Mouse (Mus musculus) gastrocnemius, adult 18-20 months (tissue): ENCODE results near the gene Hibch. TPM values are rescaled to one million over a fixed set of nuclear protein-coding genes. Genes with fewer than 3 reads are reported as not detected.
"Not testable (repeated sequence)": the region's sequence is repeated elsewhere in the genome, so short reads cannot be mapped to it uniquely, and the experiment has no call there.

ENCODE experiments used
- DNase-seq: peaks from one replicate; pipeline ENCODE4 v3.0.0; 2021; ENCODE audit warnings: low spot score
- total RNA-seq, 2 experiments: library from RNA; stranded (reverse); gene quantifications; 2 replicates each; pipeline ENCODE4 v1.2.3; 2021

Hibch gene
- total RNA-seq, 2 experiments from 2014 or later: 34.1 to 38.4 TPM

DNA sequence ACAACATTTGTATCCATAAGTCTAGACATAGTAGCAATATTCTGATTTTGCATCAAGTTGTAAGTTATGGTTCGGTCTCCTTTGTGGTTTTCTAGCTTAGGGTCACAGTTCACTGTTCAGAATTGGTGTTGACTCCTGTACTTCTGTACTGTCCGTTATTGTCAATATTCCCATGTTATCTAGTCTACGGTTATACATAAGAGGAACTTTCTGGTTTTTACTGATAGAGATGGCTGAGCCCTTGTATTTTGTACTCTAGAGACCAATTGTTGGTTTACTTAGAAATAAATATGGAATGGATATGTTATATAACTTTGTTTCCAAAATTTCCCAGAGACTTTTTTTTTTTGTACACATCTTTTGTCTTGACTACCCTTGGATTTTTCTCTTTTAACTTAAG, 21.3 kb downstream of the Hibch start:
- DNase-seq: no peak

DNA sequence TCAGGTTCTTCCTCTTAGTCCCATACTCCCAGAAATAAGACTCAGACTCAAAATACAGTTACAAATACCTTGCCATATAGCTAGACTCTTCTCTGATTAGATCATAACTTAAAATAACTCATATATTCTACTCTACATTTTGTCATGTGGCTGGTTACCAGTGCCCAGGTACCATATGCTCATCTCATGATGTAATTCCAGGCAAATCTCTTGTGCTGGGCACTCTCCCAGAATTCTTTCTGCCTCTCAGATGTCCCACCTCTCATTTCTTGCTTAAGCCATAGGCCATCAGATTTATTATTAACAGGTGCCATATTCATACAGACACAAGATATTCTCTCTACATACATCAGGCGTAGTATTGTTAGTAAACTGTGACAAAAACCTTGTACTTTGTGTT, 23.1 kb downstream of the Hibch start:
- DNase-seq: no peak

DNA sequence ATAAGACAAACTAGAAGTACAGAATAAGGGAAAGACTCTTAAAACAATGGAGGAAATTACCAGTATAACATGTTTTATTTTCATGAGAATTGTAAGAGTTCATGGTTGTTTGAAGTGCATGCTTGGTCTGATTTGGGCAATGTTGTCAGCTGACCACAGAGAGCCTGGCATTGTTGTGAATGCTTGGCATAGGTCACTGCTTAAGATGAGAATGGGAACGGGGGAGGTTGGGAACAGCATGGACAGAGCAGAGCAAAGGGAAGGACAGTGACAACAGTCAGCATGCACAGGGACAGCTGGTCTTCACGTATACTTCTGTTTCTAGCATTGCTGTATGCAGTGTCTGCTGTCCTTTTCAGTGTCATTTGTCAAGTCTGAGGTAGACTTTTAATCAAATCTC, 39.5 kb downstream of the Hibch start:
- no peak for DNase-seq

DNA sequence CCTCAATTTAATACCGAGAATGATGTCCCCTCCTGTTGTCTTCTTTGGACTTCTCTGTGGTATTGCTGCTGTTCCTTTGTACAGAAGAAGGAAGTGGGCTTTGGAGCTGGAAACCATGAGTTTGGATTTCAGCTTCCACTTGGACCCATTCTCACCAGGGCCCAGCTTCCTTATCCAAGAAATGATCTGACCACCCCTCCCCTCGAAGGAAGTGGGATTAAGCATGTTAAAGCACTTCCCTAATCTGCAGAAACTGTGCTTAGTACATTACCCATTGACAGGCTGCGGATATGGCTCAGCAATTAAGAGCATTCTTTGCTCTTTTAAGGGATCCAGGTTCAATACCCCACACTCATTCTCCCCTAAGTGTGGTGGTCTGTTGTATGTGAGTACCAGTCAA, 65.1 kb downstream of the Hibch start:
- no peak for DNase-seq

DNA sequence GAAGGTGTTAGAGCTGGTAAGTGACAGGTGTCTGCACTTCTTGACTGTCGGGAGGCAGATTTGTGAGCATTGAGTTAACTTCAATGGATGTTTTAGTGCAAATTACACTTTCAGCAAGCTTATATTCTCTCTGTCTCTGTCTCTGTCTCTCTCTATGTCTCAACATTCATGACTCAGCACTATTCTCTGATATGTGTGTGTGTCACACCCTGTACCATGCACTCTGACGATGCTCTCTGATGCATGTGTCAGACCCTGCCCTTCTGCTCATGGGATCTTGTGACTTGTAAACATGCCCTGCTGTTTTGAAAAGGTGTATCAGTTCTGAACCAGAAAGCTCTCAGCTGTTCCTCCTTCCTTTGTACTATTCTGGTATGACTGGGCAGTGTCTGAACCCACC, 71.9 kb downstream of the Hibch start:
- no peak for DNase-seq

DNA sequence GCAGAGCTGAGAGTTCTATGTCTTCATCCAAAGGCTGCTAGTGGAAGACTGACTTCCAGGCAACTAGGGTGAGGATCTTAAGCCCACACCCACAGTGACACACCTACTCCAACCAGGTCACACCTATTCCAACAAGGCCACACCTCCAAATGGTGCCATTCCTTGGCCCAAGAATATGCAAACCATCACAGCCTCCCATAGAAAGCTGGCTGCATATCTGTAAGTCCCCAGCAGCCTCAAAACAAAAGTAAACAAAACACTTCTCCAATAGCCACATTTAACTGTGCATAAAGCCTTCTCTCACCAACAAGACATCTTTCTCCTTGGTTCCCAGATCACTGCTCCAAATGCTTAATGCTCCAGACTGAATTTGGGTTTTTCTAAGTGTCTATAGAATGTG, 74.2 kb downstream of the Hibch start:
- not testable (repeated sequence) for DNase-seq

DNA sequence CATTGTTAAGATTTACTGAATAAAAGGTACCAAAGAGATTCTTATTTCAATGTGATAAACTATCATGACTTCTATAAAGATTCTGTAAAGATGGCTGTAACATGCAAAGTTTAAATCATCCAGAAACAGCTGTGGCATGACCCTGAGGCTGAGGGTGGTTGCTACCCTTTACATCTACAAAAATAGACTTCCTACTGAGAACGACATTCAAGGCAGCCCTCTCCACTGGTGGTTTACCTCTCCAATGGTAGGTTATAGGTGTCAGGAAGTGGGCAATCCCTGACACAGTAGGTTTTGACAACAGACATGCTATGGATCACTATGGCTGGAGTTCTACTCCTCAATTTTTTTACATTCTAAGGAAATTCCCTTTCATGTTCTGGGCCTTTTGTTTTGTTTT, 79.8 kb downstream of the Hibch start:
- not testable (repeated sequence) for DNase-seq

DNA sequence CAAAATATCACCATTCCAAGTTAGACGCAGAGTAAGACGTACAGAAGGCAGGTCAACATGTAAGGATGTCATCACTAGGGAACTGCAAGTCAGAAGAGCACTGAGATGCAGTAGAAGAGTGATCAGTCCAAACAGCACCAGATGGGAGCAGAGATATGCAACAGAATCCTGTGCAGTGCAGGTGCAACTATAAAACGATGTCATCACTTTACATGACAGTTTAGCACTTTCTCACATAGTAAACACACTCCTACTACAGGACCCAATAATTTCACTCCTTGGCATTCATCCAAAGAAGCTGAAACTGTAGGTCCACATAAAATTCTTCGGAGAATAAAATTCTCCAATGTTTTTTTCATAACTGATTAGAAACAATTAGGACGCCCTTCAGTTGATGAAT, 89.8 kb downstream of the Hibch start:
- no peak for DNase-seq

DNA sequence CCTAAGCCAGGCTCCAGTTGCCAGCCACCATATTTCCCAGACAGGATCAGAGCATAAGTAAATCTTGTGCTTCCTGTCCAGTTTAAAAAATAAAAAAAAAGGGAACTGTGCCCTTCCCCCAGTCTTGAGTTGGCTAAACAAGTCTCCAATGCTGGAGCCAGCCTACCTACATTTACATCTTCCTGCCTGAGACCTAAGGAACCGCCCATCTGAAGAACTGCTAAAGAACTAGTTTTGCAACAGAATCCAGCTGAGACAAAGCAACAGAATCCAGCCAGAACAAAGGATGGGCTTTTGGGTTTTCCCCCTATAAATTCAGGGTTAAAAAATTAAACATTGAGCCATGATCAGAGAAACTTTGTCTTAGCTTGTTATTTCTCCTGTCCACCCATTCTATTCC, 94.3 kb downstream of the Hibch start:
- no peak for DNase-seq

DNA sequence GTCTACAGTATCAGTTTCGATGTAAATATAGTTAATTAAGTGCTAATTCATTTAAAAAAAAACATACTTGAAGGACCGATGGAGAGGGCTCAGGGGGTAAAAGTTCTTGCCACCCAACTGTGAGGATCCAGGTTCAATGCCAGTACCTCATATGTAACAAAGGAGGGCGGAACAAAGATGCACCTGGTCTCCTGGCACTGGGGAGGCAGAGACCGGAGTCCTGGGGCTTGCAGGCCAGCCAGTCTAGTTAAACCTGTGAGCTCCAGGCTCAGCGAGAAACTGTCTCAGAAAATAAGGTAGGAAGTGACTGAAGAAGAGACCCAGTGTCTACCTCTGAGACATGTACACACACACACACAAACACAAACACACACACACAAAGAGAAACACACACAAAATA, 103.2 kb downstream of the Hibch start:
- DNase-seq: no peak

DNA sequence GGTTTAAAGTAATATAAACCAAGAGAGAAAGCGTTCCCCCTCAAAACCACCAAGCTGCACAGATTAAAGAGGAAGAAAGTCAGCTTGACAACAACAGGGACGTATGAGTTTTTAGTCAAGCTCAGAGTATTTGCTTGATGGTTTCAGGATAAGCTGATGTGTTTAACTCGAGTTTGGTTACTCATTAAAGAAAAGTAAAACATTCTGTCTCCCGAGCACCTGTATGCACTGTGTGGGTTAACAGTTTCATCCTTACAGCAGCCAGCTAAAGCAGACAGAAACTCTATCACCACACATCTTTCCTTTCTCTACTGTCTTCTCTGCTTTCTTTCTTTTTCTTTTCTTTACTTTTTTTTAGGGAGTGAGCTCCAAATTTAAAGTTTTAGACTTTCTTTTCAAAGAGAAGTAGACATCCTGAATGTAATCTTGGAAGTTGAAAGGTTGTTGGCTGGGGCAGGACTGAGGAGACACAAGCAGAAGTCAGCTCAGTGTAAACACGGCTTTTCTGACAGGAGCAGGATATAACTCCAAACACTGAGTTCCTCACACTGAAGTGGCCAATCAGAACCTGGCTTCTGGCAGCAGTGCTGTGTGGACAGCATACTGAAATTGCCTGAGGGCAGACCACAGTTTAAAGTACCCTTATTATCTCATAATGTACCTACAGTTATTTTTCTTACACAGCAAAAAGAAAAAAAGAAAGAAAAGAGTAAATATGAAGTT, 106.6 kb downstream of the Hibch start:
- no peak for DNase-seq

DNA sequence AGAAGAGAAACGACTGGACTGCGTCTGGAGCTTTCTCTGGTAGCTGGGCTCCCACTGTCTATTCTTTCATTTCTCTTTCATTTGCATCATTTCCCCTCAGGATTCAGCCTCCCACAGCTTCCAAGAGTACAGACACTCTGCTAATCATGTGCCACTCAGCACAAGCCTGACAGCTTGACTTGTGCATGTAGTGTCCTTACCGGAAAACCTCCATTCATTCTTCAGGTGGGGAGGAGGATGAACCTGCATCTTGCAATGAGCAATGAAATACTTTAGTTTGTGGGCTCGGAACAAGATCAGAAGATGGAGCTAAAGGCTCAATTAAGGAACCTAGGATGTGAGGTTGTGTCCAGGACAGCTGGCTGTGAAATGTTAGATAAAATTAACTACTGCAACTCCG, 107.4 kb downstream of the Hibch start:
- no peak for DNase-seq

DNA sequence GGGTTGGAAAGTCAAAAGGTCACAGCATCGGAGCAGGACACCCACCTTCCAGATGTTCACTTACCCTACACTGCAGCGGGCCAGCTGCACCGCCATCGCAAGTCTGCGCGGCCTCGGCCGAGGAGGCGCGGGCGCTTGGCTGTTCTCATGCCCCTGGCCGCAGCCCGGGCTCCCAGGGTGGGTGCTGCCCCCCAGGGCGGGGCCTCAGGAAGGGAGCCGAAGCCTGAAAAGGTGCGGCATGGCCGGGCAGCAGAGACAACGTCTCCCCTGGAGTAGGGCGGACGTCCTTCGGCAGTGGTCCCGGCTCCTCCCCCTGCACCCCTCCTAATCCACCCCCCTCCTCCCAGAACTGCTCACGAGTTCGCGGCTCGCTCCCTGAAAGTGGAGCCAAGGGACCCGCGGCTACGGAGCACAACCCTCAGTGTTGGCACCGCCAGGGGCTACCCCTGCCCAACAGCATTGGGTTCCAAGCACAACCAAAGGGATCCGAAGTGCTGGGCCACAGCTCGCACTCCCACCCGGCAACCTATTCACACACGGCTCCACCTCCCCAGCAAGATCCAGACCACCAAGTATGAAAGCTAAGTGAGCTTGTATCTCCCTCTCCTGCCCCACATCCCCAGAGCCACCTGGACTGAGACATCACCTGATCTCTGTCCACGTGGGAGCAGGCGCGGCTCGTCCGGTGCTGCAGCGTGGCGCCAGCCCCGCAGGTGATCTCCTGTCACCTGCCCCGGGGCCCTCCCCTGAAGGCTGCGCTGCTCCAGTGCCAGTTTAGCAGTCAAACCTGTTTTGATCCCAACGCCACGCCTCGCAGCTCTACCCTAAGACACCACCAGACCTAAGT, 108.0 kb downstream of the Hibch start:
- DNase-seq: no peak

DNA sequence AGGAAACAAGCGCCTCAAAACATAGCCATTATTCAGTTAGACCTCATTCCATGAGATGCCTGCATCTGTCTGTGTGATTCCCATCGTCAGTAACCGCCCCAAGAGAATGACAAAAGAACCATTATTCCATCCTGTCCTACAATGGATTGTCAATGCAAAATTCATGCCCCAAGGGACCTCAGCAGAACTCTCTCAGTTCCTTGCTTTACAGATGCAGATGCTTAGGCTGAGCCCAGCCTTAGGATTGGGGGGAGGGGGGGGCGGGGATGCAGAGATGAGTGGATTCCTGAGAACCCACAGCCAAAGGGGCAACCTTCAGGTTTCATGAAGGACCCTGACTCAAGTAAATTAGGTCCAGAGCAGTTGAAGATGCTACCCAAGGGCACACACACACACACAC, 108.8 kb downstream of the Hibch start:
- no peak for DNase-seq

DNA sequence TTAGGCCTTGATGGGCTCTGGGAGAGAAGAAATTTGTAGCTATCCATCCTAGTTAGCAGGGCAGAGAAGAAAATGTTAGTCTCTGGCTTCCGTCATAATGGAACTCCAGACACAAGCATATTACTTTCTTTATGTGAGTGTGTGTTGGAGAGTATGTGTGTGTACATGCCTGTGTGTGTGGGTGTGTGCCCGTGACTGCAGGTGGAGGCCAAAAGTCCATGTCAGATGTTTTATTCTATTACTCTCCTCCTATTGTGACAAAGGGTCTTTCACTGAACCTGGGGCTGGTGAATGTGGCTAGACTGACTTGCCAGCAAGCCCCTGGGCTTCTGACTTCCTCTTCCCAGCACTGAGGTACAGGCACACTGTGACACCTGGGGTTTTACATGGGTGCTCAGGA, 109.7 kb downstream of the Hibch start:
- DNase-seq: no peak

DNA sequence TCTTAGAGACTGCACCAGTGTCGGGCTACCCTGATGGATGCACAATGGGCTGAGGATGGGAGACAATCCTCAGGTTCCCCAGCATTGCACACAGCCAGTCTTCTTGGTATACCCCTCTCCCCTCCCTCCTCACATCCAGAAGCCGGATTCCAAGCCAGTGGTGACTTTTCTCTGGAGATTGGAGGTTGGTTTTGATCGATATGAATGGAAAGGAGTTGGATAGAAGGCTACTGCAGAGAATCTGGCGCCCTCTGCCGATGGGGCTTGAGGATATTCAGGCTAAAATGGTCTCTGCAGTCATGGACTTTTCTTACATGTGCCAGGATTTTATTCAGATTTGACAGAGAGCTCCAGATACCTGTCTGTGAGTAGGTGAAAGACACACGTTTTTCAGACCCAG, 110.4 kb downstream of the Hibch start:
- peak; percentile 36 for DNase-seq

DNA sequence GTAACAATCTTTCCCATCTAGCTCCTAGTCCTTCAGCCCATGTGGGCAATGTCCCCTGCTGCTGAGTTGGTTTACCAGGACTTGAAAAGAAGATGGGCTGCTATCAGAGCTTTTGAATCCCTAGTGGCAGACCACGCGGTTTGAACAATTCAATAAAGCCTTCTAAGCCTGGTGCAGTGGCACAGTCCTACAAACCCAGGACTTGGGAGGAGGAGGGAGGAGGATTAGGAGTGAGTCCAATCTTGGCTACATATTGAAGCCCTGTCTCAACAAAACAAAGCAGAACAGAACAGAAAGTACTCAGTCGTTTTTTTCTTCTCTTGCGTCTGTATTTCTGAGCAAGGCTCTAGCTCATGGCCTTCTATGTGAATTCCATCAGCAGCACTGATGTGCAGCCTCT, 112.0 kb downstream of the Hibch start:
- no peak for DNase-seq

DNA sequence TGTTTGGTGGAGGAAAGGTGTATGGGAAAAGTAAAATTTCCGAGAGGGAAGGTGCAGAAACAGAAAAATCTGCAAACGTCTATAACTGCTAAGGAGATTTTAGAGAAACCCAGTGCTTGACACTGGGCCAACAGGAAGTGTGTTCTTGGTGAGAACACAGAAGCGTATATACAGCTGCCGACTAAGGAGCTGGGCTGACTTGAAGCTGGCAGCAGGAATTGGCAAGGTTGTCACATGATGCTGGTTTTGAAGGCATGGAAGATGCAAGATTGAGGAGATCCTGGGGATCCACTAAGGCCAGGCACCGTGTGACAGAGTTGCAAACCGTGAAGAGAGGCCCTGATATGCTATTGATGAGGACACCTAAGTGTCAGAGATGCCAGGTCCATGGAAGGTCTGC, 115.5 kb downstream of the Hibch start:
- no peak for DNase-seq

DNA sequence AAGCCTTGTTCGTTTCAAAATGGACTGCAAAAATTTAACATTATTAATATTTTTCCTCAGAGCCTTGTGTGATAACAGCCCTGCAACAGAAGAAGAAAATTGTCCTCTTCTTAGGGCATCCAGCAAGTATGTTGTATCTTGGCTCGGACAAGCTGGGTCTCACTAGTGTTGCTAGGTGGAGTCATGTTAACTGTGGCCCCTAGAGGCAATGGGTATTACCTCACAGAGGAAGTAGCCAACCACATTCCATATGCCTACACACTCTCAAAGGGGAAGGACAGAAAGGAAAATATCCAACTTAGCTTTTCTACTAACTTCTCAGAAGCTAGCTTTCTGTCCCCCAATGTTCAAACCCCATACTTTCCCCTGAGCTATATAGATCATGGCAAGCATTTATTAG, 118.4 kb downstream of the Hibch start:
- DNase-seq: peak; percentile 27

DNA sequence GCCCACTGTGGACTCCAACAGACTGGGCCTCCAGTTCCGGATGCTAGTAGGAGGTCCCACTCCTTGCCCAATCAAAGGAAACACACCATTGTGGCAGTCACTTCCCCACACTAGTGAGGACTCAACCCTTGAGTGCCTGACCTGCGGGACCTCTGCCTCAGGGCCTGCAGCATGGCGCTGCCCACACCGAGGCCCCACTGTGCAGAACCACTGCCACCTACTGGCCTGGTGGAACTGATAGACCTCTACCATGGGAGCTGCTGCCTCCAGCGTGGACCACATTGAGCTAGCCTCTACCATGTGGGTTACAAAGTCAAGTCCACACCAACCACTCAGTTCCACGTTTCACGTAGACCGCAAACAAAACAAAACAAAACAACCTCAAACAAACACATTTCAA, 119.9 kb downstream of the Hibch start:
- no peak for DNase-seq
